Mouse (Mus musculus) lung, postnatal 0 days (tissue): ENCODE measurements around the gene Lta. TPM values are rescaled to one million over a fixed set of nuclear protein-coding genes. Genes with fewer than 3 reads are reported as not detected.
"Not testable (repeated sequence)": the region's sequence is repeated elsewhere in the genome, so short reads cannot be mapped to it uniquely, and the experiment has no call there.

Experiments used
- ATAC-seq: fragments of 200-750 bp; cut with Nextera tagmentation; 2 replicates; pipeline ENCODE4 v1.8.0; 2017; ENCODE audit warnings: moderate library complexity
- DNase-seq: peaks from one replicate; pipeline ENCODE4 v3.0.0-alpha.2; 2016; ENCODE audit warnings: low spot score
- H3K27ac ChIP-seq: fragments of 300-500 bp; sonication (generic); 2 replicates; pipeline ENCODE4 v1.5.1; 2014; ENCODE audit warnings: antibody characterized with exemption, mild to moderate bottlenecking, low read length, mixed read lengths
- H3K27me3 ChIP-seq: fragments of 300-500 bp; sonication (generic); replicated peaks from 2 replicates; pipeline ENCODE4 v1.6.1; 2014; ENCODE audit warnings: low read length, mixed read lengths; ENCODE audit not compliant: insufficient read depth
- H3K36me3 ChIP-seq: fragments of 300-500 bp; sonication (generic); 2 replicates; pipeline ENCODE4 v1.6.1; 2014; ENCODE audit warnings: low read length, mixed read lengths; ENCODE audit not compliant: insufficient read depth
- H3K4me1 ChIP-seq: fragments of 300-500 bp; sonication (generic); 2 replicates; pipeline ENCODE4 v1.6.1; 2014; ENCODE audit warnings: antibody characterized with exemption, low read depth, low read length, mixed read lengths; ENCODE audit not compliant: insufficient read depth
- H3K4me2 ChIP-seq: fragments of 300-500 bp; sonication (generic); replicated peaks from 2 replicates; pipeline ENCODE4 v1.6.1; 2014; ENCODE audit warnings: low read depth, mild to moderate bottlenecking, low read length, moderate library complexity, mixed read lengths
- H3K4me3 ChIP-seq: fragments of 300-500 bp; sonication (generic); 2 replicates; pipeline ENCODE4 v1.5.1; 2014; ENCODE audit warnings: low read depth, low read length
- H3K9ac ChIP-seq: fragments of 300-500 bp; sonication (generic); replicated peaks from 2 replicates; pipeline ENCODE4 v1.6.1; 2014; ENCODE audit warnings: low read depth, mild to moderate bottlenecking
- H3K9me3 ChIP-seq: fragments of 300-500 bp; sonication (generic); 2 replicates; pipeline ENCODE4 v1.6.1; 2016; ENCODE audit warnings: low read length, mixed read lengths
- CTCF ChIP-seq: IDR thresholded peaks from 2 replicates; pipeline ENCODE4 v1.5.1; 2016; ENCODE audit warnings: antibody characterized with exemption, mild to moderate bottlenecking
- EP300 ChIP-seq: IDR thresholded peaks from 2 replicates; pipeline ENCODE4 v1.6.1; 2016; ENCODE audit warnings: antibody characterized with exemption, mild to moderate bottlenecking, control low read depth
- WGBS: fragments of 180-500 bp; shearing (Covaris S2); extraction: QIAGEN DNeasy Blood & Tissue Kit; methylation state at CpG from one replicate; pipeline ENCODE4 v1.1.7; 2014; 5-methylcytosine and 5-hydroxymethylcytosine counted together
- polyA plus RNA-seq: library from polyadenylated mRNA; unstranded; fragments of >200 nt; fragmentation: Nextera tagmentation; extraction: Ambion mirVana; gene quantifications from 2 replicates; pipeline ENCODE4 v1.2.1, GENCODE M21; 2015

The Lta gene
- polyA plus RNA-seq, 1 experiment from 2014 or later, result 0.11 TPM

DNA sequence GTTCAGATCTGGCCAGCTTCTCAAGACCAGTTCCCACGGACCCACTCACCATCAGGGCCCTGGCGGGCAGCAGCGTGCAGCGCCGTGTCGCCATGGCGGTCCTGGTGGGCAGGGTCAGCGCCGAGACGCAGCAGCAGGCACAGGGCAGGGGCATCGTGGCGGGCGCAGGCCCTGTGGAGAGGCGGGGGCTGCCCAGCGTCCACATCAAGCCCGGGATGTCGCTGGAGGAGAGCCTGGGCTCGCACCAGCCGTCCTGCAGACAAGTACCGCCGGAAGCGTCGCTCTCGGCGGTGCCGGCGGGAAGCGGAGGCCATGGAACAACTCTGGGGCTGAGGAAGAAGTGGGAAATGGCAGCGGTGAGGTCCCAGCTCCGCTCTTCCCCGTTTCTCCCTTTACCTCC is 29.8 kb upstream of the Lta start:
- Histone ChIP-seq H3K9ac (peak overlapping the region; percentile 68), H3K4me3 (peak overlapping the region; percentile 55), H3K4me1 (peaks cover 6% of the 10 kb centered on the region; the same call in 1 of the 2 replicates), H3K27ac (peak overlapping the region; percentile 95), H3K36me3 (no peaks in the 10 kb centered on the region; the same call in 1 of the 2 replicates), H3K4me2 (peak overlapping the region; percentile 63), H3K27me3 (no peaks in the 10 kb centered on the region), H3K9me3 (no peaks in the 10 kb centered on the region)
- DNase-seq (peak; percentile 70), ATAC-seq (peak; percentile 27)
- 8% methylated on average over 31 of the region's 31 CpGs for whole genome bisulfite sequencing
- TF ChIP-seq EP300 (no peak), CTCF (peak; percentile 17; the same call in 1 of the 2 replicates)

DNA sequence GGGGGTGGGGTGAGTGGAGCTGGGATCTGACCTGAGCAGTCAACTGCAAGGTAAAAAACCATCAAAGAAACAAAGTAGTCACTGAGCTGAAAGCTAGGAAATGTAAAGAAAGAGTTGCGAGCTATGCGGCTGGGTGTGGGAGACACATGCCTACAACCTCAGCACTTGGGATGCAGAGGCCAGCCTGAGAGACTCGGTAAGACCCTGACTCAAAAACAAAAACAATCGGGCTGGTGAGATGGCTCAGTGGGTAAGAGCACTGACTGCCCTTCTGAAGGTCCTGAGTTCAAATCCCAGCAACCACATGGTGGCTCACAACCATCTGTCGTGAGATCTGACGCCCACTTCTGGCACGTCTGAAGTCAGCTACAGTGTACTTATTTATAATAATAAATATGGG is 28.9 kb upstream of the Lta start:
- Histone ChIP-seq H3K4me2 (peak overlapping the region; percentile 63; the same call in 1 of the 2 replicates), H3K27ac (peak overlapping the region; percentile 71)
- not testable (repeated sequence) for H3K9ac ChIP-seq, H3K4me3 ChIP-seq, H3K4me1 ChIP-seq, DNase-seq, ATAC-seq, H3K9me3 ChIP-seq, H3K36me3 ChIP-seq, H3K27me3 ChIP-seq
- 61% methylated on average over 7 of the region's 7 CpGs for WGBS

DNA sequence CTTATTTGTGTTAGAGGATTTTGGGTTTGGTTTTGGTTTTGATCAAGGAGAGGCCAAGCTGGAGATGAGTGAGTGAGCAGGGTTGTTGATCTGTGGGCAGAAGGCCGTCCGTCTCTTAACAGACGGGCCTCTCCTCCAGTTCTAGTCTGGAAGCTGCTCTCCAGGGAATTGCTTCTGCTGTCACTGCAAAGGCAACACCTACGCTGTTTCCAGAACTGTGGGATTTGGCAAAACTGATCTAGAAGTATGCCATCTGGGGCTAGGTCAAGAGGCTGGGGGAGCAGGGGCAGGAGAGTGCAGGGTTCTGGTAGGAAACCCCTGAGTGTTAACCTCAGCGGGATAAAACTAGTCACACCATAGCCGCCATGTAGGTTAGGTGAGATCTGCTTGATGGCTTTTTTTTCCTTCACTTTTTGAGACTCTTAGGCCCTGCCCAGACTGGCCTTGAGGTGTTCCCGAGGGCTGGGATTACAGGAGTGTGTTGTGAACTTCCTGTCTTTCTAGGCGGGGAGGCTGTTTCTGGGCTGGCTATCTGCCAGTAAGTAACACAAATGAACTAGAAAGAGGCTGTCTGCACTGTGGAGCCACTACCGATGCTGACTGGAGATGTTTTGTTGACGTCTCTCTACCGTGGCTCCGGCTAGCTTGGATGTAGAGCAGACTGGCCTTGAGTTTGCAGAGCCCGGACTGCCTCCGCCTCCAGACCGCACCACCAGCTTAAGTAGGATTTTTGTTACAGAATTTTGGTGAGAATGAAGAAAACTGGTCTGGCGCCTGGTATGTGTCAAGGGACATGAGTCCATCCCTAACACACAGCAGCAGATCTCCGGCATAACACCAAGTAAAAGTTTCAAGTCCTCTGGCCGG is 28.2 kb upstream of the Lta start, which contains the start of gene Atp6v1g2:
Atp6v1g2 (plus strand) TSS at position 547 of the 867 bp plus-strand sequence.
- Histone ChIP-seq H3K36me3 (no peaks in the 10 kb centered on the region; the same call in 1 of the 2 replicates), H3K4me1 (peaks cover 6% of the 10 kb centered on the region; the same call in 1 of the 2 replicates)
- peak; percentile 72 for DNase-seq

DNA sequence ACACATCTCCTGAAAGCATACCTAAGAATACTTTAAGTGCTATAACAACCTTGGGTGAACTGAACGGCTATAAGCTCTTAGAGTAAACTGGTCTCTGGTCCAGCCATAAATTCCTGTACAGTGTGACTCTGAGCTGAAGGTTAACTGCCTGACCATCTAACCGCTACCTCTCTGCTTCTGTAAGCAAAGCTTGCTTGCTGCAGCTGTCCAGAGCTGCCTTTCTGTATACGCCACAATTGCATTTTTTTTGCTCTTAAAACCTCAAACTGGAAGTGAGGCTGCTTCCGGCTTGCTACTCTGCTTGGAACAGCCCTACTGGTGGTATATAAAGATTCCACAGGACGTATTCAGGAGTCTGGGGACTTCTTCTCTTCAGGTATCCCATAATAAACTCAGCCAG is 27.5 kb upstream of the Lta start:
- DNase-seq (no peak), ATAC-seq (no peak)
- Histone ChIP-seq H3K27ac (peak overlapping the region; percentile 71; the same call in 1 of the 2 replicates), H3K9ac (no peak overlapping the region), H3K4me2 (no peak overlapping the region), H3K9me3 (no peaks in the 10 kb centered on the region), H3K4me3 (no peak overlapping the region), H3K4me1 (peaks cover 6% of the 10 kb centered on the region; the same call in 1 of the 2 replicates), H3K36me3 (no peaks in the 10 kb centered on the region; the same call in 1 of the 2 replicates), H3K27me3 (no peaks in the 10 kb centered on the region)
- TF ChIP-seq CTCF (no peak), EP300 (no peak)
- 62% methylated on average over 5 of the region's 5 CpGs for WGBS

More for the DNA sequence above, 28.2 kb upstream of the Lta start, which contains the start of gene Atp6v1g2:
- H3K4me2 ChIP-seq, result peak within 1 kb of the TSS; percentile 63
- no peaks in the 10 kb centered on the region for H3K9me3 ChIP-seq
- H3K9ac ChIP-seq, result no peak within 1 kb of the TSS
- 0 out of 2 replicates have a peak, but pooled peaks have one; percentile 3 for ATAC-seq
- TF ChIP-seq EP300 (0 out of 2 replicates have a peak, but pooled peaks have one; percentile 35), CTCF (no peak)
- no peak within 1 kb of the TSS for H3K4me3 ChIP-seq
- 34% methylated on average over 18 of the region's 18 CpGs for WGBS
- peak within 1 kb of the TSS; percentile 95 for H3K27ac ChIP-seq
- no peaks in the 10 kb centered on the region for H3K27me3 ChIP-seq

DNA sequence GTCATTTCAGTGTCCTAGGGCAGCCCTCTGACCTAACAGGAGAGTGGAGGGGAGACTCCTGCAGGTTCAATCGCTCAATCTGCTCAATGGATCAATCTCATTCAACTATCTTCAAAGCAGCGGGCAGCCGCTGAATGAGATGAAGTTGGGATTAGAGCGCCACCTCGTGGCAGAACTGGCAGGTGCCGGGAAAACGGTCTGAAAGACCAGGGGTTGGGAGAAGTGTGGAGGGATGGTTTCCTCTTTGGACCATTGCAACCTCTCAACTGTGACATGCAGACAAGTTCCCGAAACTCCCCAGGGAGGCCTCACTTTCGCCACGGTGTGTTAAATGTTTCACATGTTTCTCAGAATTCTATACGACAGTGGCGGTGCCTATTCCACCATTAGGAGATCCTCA is 26.9 kb upstream of the Lta start:
- no peak overlapping the region for H3K27ac ChIP-seq
- DNase-seq, result peak; percentile 82
- ATAC-seq, result no peak

DNA sequence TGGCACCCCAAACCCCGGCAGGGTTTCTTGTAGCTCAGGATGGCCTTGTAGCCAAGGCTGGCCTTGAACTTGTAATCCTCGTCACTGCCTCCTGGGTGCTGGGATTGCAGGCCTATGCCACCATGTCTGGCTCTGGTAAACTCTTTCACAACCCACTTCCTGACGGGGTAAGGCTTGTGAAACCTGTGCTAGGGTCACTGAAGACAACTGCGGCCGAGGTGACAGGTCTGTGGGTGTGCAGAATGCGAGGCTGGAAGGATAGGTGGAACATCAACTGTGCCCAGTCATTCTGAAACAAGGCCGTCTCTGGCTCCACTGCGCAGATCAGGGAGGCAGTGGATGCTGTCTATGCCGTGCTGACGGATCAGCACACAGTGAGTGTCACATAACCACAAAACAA is 25.9 kb upstream of the Lta start:
- TF ChIP-seq EP300, result no peak
- TF ChIP-seq CTCF, result no peak
- Histone ChIP-seq H3K9ac (no peak overlapping the region), H3K27me3 (no peaks in the 10 kb centered on the region), H3K4me1 (peaks cover 6% of the 10 kb centered on the region; the same call in 1 of the 2 replicates), H3K36me3 (no peaks in the 10 kb centered on the region; the same call in 1 of the 2 replicates), H3K4me2 (no peak overlapping the region), H3K9me3 (no peaks in the 10 kb centered on the region), H3K27ac (no peak overlapping the region), H3K4me3 (no peak overlapping the region)
- ATAC-seq, result no peak
- no peak for DNase-seq
- WGBS, result 89% methylated on average over 10 of the region's 10 CpGs

More for the DNA sequence above, 26.9 kb upstream of the Lta start:
- Histone ChIP-seq H3K9ac (no peak overlapping the region), H3K4me1 (peaks cover 6% of the 10 kb centered on the region; the same call in 1 of the 2 replicates), H3K4me3 (no peak overlapping the region), H3K9me3 (no peaks in the 10 kb centered on the region), H3K36me3 (no peaks in the 10 kb centered on the region; the same call in 1 of the 2 replicates), H3K27me3 (no peaks in the 10 kb centered on the region), H3K4me2 (no peak overlapping the region)
- no peak for TF ChIP-seq EP300
- peak; percentile 93 for TF ChIP-seq CTCF
- WGBS, result 16% methylated on average over 12 of the region's 12 CpGs
